Mouse (Mus musculus) stomach, postnatal 0 days (tissue): ENCODE measurements around the gene Mroh2a.

Experiments
- CTCF ChIP-seq: IDR thresholded peaks from 2 replicates; pipeline ENCODE4 v1.5.1; 2016; ENCODE audit warnings: antibody characterized with exemption, low read depth, mild to moderate bottlenecking, moderate library complexity
- EP300 ChIP-seq: optimal IDR thresholded peaks from 2 replicates; pipeline ENCODE3; 2016; ENCODE audit warnings: antibody characterized with exemption

DNA sequence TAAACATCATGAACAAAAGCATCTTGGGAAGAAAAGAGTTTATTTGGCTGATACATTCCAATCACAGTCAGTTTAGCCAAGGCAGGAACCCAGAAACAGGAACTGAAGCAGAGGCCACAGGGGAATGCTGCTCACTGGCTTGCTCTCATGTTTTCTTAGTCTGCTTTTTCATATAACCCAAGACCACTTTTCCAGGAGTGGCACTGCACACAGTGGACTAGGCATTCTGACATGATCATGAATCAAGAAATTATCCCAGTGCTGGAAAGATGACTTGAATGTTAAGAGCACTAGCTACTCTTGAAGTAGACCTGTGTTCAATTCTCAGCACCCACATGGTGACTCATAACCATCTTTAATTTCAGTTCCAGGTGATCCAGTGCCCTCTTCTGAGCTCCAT is 1.0 kb upstream of the Mroh2a start:
- no peak for TF ChIP-seq CTCF
- no peak for TF ChIP-seq EP300
